Mouse (Mus musculus) 416B (cell line): ENCODE results near the gene Nfib.
A peak's percentile ranks its signal among the peaks of the same experiment; 100 is the strongest.

Experiments used
- DNase-seq: peaks from one replicate; pipeline ENCODE4 v3.0.0; 2011; ENCODE audit warnings: low read depth

Nfib gene

GRCm38 (mm10) chr4:82512743-82513425 is 192.7 kb downstream of the Nfib start:
- no peak for DNase-seq

GRCm38 (mm10) chr4:82512335-82512734 is 193.2 kb downstream of the Nfib start:
- DNase-seq, result no peak

DNA sequence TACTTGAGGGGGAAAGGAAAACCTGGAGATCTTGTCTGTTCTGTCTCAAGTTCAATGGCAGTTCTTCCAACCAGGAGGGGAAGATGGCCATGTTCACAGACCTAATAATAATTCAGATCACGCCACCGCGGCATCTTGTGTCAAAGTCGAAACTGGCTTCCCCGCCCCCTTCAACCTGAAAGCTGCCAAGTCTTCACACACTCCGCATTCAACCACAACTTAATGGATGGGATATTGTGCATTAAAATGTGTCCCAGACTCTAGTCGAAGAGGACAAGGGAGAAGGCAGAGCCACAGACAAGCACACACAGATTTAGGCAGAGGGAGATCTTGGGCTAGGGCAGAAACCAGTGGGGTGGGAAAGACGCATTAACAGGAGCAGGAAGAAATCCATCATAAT is 194.0 kb downstream of the Nfib start:
- no peak for DNase-seq

- DNase-seq, result no peak
Observed at GRCm38 (mm10) chr4:82511001-82511513, 194.5 kb downstream of the Nfib start.

DNA sequence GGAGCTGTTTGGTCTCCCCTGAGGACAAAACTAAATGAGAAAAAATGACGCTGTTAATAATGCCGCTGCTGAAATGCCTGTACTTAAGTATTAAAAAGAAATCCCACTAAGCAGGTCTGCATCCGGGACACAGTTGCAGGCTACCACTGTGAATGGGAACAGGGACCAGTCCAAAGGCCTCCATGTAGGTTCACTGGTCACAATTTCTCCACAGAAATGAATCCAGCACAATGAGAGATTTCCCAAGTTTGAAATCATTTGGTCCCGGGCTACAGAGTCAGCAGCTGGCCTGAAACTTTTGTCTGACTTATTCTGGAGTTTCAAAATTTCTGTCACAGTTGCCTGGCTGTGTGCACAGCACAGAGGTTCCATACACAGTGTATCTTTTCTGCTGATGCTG is 195.8 kb downstream of the Nfib start:
- DNase-seq, result no peak

- DNase-seq, result no peak
Observed at GRCm38 (mm10) chr4:82509166-82509767, 196.3 kb downstream of the Nfib start.

- no peak for DNase-seq
Observed at GRCm38 (mm10) chr4:82508281-82508687, 197.3 kb downstream of the Nfib start.

DNA sequence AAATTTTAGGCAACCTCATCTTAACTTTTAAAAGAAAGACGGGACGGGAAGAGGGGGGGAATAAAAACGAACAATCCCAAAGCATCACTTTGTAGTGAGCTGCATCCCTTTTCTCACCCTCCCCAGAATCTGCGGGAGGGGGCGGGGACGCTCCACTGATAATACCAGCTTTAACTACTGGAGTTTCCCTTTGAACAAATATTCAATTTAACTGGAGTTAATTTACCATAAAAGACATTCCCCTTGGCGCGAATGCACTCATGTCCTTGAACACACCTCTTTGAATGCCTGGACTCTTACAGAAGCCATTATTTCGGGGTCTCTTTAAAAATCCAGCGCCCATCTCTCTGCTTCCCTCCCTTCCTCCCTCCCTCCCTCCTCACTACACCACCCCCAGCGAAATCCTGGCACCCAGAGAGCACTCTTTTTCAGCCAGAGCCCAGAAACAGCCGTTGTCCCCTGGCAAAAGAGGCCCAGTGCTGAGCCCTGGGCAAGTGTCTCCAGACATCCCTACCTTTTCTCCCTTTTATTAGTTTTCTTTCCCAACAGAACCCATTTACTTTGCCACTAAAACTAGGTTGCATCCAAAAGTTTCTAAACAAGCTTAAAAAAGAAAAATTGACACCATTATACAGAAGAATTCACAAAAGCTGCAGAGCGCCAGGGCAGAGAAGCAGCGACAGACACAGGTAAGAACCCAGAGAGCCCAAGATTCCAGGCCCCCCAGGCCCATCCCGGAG is 197.8 kb downstream of the Nfib start:
- DNase-seq, result no peak

DNA sequence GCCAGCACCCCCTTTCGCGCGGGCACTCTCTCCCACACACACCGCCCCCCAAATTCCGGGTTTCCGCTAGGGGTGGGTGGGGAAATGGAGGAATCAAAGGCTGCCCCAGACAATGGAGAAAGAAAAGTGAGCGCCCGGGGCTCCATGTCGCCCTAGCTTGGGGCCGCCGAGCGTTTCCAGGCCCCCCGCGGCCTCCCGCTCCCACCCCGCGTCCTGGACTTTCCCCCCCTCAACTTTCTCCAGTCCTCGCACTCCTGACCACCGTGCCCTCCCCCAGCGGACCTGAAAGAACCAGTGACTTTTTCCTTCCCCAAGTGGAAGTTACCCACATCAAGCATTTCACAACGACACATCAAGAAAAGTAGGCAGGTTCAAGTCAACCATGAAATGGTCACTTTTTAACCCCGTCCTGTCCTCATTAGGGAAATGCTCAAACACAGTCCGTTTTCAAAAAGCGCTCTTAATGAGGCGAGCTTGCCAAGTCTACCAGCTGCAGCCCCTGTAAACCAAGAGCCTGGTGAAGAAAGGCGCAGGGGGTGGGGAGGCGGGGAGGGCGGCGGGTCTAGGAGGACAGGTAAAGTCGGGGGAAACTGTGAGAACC is 198.7 kb downstream of the Nfib start:
- DNase-seq, result no peak

- no peak for DNase-seq
Observed at GRCm38 (mm10) chr4:82506081-82506730, 199.3 kb downstream of the Nfib start.

DNA sequence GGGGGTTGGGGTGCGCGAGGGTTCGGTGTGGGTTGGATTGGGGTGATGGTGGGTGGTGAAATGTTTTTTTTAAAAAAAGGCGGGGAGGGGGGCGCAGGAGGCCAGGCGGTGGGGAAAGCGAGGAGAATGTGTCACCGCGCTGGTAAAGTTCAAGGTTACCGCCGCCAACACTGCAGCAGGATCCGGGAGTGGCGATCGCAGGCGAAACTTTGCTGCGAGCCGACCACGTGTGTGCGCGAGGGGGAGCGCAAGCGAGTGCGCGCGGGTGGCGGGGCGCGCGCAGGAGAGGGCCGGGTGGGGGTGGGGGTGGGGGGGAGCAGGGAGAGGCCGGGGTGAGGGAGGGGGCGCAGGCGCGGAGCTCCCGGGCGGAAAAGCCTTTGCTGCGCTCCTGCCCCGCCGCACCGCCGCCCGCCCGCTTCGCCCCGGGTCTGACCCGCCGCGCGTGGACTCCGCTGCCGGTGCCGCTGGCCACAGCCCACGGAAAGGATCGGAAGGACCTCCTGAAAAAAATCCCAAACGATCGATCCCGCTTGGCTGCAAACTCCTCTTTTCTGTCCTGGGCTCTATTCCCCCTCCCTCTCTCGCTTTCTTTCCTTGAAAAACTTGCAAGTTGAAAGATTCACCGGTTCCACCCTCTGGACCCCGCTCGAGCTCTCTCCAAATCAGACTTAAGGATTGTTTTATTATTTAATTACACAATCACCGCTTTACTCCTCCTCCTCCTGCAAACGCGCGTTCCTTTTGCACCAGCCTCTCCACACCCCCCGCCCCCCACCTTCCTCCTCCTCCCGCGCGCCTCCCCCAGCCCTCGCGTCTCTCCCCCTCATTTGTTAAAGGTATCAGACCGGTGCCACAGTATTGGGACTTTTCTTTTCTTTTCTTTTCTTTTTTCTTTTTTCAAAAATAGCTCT is 200.2 kb downstream of the Nfib start:
- no peak for DNase-seq

DNA sequence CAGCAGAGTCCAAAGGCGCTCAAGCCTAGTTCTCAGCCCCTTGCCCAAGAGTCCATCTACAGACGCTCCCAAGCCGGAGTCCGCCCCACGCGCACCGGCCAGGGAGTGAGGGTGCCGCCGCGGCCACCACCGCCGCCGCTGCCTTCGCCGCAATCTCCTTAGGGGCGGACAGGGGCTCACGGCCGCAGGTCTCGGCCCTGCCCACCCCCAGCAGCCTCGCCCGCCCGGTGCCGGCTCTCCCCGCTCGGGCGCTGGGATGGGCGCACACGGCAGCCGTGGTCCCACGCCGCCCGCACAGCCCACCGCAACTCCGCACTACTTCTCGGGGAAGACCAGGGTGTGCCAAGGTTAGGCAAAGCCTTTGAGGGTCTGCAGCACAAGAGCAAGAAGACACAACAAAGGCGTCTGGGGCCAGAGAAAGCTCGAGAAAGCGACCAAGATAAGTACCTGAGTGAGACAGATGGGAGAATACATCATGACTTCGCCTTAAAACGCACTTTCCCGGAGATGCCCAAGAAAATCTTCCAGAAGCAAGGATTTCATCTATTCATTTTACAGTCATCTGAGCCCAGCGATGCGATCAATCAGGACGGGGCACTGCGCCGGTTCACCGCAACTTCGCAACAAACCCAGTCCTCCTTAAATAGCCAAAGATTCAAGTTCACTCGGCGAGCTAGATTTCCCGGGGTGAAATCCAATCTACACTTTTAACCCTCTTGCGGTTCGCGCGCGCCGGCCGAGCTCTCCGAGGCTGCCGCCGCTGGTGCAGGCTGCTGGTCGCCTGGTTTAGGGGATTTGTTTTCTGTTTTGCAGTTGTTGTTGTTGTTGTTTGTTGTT is 201.0 kb downstream of the Nfib start:
- DNase-seq, result no peak

GRCm38 (mm10) chr4:82504015-82504283 is 201.6 kb downstream of the Nfib start:
- no peak for DNase-seq

DNA sequence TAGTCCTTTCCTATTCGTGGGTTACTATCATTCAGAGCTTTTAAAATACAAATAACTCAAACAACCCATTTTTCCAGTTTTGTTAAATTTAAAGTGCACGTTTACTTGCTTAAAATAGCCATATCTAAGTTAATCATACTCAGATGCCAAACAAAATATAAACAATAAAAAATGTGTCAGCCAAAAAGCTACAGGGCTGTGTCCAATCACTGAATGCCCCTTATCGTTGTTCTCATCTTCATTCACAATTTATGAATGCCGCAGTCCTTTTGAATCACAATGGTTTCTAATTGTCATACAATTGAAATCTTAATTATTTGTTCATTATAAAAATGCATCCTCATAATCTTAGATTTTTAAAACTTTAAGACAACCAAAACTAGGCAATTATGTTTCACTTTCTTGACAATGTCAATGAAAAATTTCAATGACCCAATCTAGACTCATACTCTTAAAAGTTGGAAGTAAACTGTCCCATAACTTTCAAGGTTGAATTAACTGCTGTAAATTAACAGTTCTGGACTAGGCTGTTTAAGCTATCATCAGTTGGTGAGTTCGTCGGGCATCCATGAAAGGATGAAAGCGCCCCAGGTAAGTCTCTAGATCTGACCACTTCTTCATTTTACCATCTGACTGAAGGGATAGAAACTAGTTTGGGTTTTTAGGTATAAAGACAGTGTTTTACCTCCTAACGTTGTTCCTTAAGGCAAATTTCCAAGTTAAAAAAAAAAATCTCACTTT is 202.1 kb downstream of the Nfib start:
- DNase-seq, result no peak

DNA sequence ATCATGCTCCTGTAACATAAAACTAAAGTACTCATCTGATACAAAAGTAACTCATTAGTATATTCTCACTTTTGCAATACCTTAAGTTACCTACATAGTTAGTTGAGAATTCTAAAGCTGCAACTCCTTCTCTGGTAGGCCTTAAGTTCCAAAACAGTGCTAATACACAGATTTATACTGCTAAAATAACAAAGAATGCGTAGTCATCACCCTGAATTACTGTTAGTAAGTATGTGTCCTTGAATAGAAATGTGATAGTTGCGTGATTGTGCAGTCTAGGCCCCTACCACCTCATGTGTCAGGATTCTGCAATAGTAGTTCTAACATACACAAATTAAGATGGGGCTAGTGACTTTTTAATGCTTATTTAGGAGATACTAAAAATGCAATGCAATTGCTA is 202.9 kb downstream of the Nfib start:
- DNase-seq, result no peak

DNA sequence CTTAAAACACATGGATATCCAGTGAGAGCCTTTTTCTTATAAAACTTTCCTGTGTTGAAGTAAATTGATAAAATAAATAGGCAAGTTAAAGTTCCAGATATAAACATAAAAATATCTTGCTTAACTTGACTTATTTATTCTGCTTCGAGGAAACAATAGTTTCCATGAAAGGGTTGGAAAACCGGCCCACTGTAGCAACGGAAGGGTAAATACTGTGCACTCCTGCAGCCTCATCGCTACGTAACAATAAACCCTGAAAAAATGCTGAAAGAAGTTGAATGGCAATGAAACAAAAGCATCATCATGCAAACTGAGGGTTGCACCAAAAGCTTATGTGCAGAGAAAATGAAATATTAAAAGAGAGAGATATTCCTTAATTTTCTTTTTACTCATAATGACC is 203.5 kb downstream of the Nfib start:
- no peak for DNase-seq

- DNase-seq, result peak; percentile 14
Observed at GRCm38 (mm10) chr4:82500578-82501098, 204.9 kb downstream of the Nfib start.

DNA sequence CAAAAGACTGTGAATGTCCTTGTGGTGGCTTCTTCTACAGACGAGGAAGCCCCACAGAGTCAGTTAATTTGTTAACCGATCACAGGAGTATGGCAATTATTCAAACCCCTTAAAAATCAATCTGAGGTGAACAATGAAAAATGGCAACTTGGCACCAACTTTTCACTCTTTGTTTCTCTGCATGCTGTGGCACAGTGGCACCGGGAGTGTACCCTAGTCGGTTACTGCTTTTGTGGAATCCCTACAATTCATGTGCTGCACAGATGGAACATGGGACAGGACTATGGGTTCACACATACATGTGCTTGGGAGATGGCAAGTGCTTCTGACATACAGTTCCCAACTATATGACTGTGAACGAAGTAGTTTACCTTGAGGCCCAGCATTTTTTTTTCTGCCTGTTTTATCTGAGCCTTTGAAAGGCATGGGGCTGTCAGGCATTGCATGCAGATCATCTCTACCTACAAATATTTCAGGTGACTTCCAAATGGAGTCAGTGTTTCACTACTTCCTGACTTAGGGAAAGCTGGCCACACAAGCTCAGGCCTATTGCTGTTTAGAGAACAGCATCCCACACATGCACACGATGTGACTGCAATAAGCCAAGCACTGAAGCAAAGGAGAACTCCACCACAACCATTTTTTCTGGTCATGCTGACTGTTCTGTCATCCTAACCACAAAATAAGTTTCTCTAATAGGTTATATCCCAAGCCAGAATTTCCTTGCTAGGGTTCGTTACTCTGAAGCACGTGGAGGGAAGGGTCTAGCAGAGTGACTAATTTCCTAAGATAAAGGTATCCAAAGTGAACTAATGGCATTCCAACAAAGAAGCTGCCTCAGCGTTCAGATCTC is 205.6 kb downstream of the Nfib start:
- no peak for DNase-seq

- DNase-seq, result no peak
Observed at GRCm38 (mm10) chr4:82499238-82499637, 206.3 kb downstream of the Nfib start.
